Mouse (Mus musculus): ENCODE results near the gene Clic5.

The Clic5 gene

DNA sequence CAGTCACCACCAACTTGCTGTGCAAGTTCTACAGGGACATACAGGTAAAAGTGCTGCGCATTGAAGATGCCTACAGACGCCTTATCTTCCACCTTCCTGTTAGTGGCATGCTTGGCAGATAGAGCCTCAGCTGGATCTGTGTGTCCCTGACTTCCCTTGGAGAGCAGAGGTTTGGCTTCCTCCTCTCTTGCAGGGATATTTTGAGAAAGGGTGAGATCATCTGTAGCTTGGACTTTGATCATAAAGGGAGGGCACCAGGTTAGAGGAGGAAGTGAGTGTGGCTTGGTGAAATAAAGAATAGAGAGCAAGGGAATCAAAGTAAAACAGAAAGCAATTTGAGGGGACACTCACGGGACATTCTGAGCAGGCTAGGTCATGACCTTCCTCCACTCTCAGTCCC lies 4.6 kb downstream of the Clic5 start:
- in situ Hi-C loops (cut with MboI): no loop called here

DNA sequence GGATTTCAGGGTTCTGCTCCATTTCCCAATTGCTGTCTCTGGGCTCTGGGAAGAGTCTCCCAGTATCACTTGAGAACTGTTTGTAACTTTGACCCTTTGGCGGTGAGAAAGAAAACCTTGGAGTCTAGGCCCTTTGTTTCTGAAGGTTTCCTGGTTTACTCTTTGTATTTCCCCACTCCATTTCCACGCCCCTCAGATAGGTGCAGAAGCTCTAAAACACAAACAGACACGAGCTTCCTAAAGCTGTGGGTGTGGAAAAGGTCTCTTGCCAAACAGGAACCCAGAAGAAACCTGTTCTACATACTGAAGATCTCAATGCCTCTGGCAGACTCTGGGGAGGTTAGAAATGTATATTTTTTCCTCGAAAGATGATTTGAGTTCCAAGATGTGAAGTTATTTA lies 10.8 kb downstream of the Clic5 start:
- in situ Hi-C loops (cut with MboI): no loop called here

DNA sequence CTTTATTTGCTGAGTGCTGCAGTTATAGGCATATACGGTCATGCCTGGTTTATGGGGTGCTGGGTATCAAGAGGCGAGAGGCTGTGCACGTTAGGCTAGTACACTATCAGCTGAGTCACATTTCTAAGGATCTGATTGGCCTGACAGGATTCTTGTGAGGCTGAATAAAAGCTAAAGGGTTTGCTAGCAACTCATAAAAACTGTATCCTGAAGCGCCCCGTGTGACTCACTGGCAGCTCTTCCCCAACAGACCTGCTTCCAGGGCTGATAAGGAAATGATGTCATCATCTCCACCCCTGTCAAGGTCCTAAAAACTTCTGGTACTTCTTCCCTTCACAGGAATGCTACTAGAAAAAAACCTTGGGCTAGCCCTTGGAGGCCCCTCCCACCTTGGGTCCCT lies 14.6 kb downstream of the Clic5 start:
- in situ Hi-C loops (cut with MboI): no loop called here

DNA sequence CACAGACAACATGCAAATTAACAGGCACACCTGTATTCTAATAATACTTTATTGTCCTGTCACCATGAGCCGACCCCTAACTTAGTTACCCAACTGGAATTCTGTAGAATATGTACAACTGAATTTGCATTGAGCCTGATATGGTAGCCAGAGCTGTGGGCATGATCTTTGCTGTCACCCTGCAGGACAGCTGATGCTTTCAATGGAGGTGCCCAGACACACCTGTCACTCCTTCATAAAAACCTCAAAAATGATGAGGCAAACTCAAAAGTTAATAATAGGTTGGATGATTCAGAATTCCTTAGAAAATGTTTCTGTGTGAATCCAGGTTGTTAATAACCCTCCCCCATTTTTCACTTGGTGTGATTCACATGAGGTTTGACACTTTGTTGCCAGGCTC lies 16.4 kb downstream of the Clic5 start:
- in situ Hi-C loops (cut with MboI): no loop called here

DNA sequence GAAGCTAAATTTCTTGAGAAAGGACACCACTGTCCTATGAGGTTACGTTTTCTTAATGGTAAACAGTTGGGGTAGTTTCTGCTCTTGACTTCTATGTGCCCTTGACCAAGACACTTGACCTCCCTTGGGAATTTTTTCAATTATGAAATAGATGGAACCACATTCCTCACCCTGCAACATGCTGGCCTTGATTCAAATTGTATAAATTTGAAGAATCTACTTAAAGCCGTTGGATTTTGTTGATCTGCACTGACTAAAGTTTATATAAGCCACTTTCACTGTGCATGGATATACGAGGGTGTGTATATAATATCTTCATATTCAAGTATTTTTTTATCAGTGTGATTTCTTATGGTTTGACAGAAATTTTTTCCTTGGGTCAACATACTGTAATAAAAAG lies 17.2 kb downstream of the Clic5 start:
- in situ Hi-C loops (cut with MboI): no loop called here

DNA sequence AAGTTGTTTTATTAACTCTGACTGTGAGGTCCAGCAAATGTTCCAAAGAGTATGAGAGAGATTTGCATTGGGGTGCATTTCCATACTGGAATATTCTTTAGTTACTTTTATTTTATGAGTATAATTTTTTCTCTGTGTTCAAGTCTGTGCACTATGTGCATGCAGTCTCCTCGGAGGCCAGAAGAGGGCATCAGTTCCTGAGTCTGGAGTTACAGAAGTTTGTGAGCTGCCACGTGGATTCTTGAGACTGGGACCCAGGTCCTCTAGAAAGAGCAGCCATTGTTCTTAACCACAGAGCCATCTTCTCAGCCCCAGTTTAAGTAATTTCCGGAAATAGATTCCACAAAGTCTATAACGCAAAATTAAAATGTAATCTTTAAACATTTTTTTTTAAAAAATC lies 20.5 kb downstream of the Clic5 start:
- in situ Hi-C loops (cut with MboI): no loop called here

DNA sequence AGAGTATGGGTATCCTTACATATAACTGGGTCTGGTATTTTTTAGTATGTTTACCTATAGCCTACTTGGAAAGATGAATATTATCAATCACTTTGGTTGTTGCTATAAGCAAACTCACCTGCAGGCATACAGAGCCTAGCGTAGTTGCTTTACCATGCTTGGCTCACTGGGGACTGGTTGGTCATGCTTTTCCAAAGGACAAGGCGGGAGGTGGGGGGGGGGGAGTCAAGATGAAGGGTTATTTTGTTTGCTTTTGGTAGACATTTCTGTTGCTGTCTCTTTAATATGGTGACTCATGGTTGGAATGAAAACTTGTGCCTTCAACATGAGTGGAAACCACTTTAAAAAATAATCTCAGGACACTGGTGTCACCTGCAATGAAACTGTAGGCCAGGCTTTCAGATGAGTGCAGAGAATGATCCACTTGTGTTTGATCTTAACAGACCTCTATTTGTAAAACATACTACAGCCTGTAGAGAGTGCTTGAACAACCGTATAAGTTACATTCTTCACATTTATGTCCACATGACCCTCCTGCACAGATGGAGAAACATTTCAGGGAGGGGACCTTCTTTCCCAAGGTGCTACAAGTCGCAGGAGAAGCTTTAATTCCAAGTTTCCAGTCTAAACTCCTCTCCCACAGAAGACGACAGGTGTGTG lies 24.7 kb downstream of the Clic5 start:
- in situ Hi-C loops (cut with MboI): no loop called here

DNA sequence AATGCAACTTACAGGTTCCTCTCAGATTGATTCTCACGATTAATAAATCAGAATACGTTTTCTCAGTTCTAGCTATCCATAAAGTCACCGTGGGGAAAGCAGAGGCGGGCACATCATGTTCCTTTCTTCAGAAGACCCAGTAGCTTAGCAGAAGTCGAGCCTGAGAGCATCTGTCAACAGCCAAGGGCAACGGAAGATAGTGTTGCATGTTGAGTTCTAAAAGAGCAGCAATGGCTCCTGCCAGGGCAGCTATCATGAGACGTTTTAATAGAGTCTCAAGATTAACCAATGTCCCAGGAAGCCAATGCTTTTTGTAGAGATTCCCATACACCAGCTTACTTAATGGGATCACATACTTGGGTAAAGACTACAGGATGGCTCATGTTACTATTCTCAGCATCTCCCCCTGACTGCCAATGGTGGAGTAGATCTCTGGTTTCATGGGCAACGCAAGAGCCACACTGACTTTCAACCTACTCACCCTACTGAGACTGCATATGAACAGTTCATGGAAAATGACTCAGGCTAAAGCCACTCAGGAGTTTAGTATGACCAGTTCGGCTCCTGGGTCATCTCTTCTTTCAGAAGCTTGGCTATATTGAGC lies 26.9 kb downstream of the Clic5 start:
- in situ Hi-C loops (cut with MboI): no loop called here

DNA sequence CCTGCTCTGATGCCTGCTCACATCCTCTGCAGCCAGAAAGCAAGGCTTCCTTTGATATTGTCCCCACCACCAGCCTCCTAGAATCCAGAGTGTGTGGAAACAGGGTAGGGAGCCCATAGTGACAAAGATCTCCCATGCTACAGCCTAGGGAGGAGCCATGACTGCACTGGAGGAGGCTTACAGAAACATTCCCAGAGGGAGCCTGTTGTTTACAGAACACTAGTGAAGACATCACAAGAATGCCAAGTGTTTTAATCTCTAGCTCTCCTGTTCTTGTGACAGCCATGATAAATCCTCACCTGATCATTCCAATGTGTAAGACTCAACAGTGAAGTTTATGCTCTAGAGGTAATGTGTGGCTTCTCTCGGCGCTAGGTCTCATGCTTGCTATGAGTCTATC lies 28.8 kb downstream of the Clic5 start:
- in situ Hi-C loops (cut with MboI): no loop called here

DNA sequence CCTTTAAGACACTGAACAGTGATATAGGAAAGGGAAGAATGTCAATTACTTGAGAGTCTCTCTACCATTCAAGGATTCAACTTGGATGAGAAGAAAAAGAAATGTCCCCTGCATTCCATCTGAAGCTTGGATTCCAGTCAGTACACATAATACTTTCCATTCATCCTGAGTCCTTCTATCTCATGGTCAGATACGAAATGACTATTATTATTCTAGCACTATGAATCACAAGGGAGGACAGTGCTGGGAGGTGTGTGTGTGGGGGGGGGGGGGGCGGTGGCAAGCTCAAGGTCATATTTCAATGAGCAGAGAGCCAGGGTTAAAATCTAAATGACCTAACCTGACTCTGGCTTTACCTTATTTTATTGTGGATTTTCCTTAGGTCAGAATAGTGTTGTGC lies 31.6 kb downstream of the Clic5 start:
- in situ Hi-C loops (cut with MboI): no loop called here

DNA sequence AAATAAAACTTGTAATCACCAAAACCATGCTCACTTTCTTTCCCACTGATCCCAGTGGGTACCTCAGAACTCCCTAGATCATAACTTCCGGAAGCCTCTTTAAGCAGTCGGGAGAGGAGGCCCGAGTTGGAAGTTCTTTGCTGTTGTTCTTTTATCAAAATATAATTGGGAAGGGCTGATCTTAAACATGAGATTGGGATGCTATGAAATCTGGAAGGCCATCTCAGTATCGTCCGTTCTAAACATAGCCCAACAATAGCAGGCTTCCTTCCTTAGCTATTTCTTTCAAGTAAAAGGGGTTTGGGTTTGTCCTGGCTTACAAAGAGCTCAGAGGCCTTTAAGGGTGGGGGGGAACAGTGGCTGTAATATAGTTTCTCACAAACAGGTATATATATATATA lies 40.0 kb downstream of the Clic5 start:
- in situ Hi-C loops (cut with MboI): no loop called here

DNA sequence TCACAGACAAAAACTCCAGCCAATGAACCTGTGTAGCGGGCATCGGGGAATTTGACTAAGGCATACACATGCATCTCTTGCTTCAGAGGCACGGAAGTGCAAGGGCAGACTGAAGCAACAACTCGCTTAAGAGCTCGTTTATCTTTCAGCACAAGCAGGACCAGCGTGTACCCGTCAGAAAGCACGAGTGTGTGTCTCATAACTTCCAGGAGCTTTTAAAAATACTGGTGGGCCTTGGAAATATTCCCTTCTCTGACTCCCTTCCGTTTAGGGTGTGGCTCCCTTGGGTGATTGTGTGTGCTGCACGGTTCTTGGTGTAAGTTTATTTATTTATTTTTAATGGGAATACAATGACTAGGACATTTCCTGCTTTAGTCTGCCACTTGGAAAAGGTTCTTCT lies 41.7 kb downstream of the Clic5 start:
- in situ Hi-C loops (cut with MboI): no loop called here

DNA sequence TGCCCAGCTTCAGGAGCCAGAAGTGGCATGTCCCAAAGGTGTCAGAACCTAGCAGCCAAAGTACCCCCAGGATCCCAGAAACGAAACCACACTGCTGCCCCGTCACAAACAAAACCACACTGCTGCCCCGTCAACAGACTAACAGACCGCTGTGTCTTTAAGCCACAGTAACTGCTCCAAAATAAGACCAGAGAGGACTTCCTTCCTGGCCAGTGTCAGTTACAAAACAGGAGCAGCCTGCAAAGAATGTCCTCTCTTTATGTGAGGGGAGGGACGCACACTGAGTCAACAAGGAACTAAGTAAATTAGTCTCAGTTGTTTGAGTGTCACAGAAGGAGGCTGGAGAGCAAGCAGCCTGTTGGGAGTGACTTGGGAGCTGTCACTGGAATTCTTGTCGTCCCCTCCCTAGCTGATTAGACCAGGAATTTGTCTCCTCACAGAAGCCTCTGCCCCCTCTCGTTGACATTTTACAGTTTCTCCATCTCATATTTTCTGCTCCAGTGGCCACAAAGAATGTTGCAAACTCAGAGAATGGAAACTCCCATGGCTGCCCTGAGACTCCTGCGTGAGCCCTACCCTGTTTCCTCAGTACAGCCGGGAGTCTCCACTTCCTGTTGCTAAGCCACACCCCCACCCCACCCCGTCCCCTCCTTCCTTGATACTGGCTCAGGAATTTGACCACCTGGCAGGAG lies 50.8 kb downstream of the Clic5 start:
- in situ Hi-C loops (cut with MboI): no loop called here

DNA sequence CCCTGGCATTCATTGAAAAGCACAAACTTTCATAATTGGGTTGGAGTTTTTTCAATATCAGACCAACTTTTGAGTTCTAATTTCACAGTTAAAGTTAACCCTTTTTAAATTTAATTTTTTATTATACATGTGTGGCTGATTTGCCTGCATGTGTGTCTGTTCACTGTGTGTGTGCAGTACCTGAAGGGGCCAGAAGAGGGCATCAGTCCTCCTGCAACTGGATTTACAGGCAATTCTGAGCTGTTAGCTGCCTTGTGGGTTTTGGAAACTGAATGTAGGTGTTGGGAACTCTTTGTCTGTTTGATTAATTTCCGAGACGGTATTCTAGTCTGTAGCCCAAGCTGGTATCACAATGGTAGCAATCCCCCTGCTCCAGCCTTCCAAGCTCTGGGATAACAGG lies 52.4 kb downstream of the Clic5 start:
- in situ Hi-C loops (cut with MboI): no loop called here

DNA sequence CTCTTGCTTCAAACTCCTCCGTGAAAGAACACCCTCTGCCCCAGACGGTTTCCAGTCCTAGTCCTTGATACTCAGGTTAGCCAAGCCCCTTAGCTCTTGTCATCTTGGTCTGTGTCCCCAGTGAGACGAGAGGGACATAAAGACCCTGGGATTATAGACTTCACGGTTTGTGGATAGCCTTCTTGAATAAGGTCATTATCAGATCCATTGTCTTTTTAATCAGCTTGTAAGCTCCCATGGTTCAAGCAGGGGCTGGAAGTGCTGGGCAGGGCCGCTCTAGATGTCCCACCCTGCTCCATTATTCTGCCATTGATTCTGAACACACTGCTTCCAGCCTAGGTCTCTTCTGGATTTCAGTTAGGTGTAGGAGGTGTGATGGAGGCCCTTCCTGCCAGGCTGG lies 55.7 kb downstream of the Clic5 start:
- in situ Hi-C loops (cut with MboI): no loop called here

DNA sequence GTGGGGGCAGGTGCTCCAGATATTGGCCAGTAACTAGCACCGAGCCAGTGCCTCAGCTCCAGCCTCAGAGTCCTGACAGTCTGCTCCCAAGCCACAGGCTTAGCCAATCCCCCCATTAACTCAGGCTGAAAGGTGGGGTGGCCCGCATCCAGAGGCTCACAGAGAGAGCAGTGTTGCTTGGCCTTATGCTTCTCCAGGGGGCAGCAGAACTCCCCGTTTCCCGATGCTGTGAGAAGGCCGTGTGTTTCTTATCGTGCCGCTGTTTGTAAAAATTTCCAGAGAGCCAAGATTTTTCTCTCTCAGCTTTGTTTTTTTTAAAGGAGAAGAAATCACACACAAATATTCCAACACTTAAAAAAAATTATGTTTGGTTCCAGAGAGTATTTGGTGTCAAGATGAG lies 56.2 kb downstream of the Clic5 start:
- in situ Hi-C loops (cut with MboI): no loop called here

DNA sequence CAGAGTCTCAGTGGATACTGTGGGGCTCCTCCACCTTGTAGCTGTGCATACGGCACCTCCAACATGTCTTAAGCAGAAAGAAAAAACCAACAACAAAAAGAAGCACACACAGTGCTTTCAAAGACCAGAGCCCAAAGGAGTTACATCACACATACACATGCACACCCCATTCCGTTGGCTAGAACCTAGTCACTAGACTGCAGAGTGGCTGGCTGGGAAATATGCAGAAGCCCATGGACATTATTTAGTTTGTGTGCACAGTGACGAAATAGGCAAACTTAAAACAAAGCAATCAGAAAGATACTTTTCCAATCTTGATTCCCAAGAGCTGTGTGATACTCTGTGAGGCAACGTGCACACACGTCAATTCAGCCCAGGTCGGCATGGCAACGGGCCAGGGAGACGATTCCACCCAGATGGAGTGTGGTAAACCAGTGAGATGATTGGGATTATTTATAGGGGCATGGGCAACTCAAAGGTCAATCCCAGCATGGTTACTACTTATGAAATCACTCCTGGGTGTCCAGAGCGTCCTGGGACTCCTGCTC lies 57.8 kb downstream of the Clic5 start:
- in situ Hi-C loops (cut with MboI): no loop called here

DNA sequence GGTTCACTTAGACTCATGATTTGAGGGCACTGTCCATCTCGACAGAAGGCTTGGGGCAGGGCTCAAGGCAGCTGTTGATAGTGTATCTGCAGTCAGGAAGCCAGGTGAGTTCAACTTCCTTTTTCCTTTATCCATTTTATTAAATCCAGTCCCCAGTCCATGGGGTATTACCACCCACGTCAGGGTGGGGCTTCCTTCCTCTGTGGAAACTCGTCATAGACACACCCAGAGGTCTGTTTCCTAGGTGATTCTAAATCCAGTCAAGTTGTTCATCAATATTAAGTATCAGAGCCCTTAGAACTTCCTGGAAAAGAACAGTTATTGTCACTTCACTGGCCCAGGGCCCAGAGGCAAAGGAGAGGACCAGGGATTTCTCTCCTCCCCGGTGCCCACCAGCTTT lies 61.2 kb downstream of the Clic5 start:
- in situ Hi-C loops (cut with MboI): no loop called here

DNA sequence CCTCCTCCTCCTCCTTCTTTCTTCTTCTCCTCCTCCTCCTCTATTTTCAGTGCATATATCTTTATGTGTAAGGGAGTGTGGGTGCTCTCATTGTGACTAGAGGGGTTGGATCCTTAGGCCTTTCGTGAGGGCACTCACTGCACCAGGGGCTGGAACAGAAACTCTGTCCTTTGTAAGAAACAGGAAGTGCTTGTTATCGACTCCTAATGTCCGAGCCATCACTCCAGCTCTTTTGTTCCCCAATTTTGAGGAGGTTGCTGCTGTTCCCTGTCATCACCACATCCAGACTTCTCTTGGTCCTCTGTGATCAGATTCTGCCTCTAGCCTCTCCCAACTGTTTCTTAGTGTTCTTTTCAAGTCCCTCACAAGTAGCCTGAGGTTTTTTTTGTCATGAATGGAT lies 64.3 kb downstream of the Clic5 start:
- in situ Hi-C loops (cut with MboI): loop anchor here (25.0 kb wide), 1 partner anchor 1135 kb away; no protein-coding TSS in a partner anchor

DNA sequence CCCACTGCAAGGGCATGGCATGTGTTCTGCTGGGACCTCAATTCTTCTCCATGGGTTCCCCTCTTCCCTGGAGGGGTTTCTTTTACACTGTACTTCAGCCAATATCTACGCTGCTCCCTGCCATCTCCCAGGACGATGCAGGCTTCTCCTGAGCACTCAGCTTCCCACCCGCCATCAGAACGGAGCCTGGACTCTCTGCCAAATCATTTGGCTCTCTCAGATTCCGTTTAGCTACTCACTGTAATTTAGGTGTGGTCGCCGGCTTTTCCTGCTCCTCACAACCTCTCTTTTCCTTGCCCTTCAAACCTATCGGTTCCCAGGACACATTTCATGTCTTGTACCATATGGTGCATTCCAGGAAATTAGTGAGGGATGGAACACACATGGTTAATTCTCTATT lies 66.3 kb downstream of the Clic5 start:
- in situ Hi-C loops (cut with MboI): loop anchor here (25.0 kb wide), 1 partner anchor 1133 kb away; no protein-coding TSS in a partner anchor

DNA sequence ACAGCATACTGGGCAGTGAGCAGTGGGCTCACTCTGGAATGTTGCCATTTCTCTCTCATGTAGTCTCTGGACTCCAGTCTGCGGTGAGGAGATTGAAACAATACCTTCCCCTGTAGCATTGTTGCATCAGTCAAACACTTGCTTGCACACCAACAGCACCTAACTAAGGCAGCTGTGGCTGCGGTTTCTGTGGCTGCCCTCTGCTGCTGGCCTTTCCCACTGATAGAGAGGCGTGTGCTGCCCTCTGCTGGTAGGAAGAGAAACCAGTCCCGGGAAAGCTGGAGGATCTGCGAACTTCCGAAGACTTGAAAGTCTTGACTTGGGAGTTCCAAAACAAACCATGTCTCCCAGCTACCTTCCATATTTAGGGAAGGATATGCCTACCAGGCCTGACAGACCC lies 68.2 kb downstream of the Clic5 start:
- in situ Hi-C loops (cut with MboI): loop anchor here (25.0 kb wide), 1 partner anchor 1131 kb away; no protein-coding TSS in a partner anchor

DNA sequence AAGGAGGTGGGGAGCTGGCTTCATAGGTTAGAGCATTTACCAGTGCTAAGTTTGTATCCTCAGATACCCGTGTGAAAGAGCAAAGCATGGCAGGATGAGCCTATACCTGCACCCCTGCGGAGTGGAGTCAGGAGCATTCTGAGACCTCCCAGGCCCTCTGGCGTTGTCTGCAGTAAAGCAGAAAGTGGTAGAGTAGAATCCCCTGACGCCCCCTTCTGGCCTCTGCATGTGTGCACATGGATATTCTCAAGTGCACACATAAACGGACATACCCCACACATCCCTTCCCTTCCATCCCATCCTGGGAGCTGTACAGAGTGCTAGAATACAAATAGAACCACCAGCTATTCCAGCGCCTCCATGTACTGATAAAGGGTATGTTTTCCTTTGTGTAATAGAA lies 70.9 kb downstream of the Clic5 start:
- in situ Hi-C loops (cut with MboI): loop anchor here (25.0 kb wide), 1 partner anchor 1128 kb away; no protein-coding TSS in a partner anchor

Measured in mature B cell (primary cell).